Mouse (Mus musculus) liver, embryonic 16.5 days (tissue): ENCODE results near the gene Gm33815. TPM values are rescaled to one million over a fixed set of nuclear protein-coding genes. Genes with fewer than 3 reads are reported as not detected.
"Not testable (repeated sequence)": the region's sequence is repeated elsewhere in the genome, so short reads cannot be mapped to it uniquely, and the experiment has no call there.

Experiments
- ATAC-seq: fragments of 200-750 bp; cut with Nextera tagmentation; 2 replicates; pipeline ENCODE4 v1.8.0; 2017; ENCODE audit warnings: low read depth, mild to moderate bottlenecking, moderate number of reproducible peaks, moderate library complexity
- H3K27ac ChIP-seq: fragments of 300-500 bp; sonication (generic); 2 replicates; pipeline ENCODE4 v1.5.1; 2014; ENCODE audit warnings: mild to moderate bottlenecking, low read length
- H3K27me3 ChIP-seq: fragments of 300-500 bp; sonication (generic); 2 replicates; pipeline ENCODE4 v1.6.1; 2014; ENCODE audit warnings: low read depth, low read length, mixed read lengths; ENCODE audit not compliant: control insufficient read depth, insufficient read depth
- H3K36me3 ChIP-seq: fragments of 300-500 bp; sonication (generic); 2 replicates; pipeline ENCODE4 v1.6.1; 2014; ENCODE audit warnings: mild to moderate bottlenecking; ENCODE audit not compliant: control insufficient read depth, insufficient read depth
- H3K4me1 ChIP-seq: fragments of 300-500 bp; sonication (generic); 2 replicates; pipeline ENCODE4 v1.6.1; 2014; ENCODE audit warnings: low read depth, low read length, mixed read lengths; ENCODE audit not compliant: control insufficient read depth
- H3K4me2 ChIP-seq: fragments of 300-500 bp; sonication (generic); 2 replicates; pipeline ENCODE4 v1.6.1; 2014; ENCODE audit warnings: low read depth, low read length, mixed read lengths
- H3K4me3 ChIP-seq: fragments of 300-500 bp; sonication (generic); 2 replicates; pipeline ENCODE4 v1.5.1; 2014; ENCODE audit warnings: low read depth, mild to moderate bottlenecking, low read length
- H3K9ac ChIP-seq: fragments of 300-500 bp; sonication (generic); 2 replicates; pipeline ENCODE4 v1.6.1; 2014; ENCODE audit warnings: low read depth, low read length
- H3K9me3 ChIP-seq: fragments of 300-500 bp; sonication (generic); replicated peaks from 2 replicates; pipeline ENCODE4 v1.6.1; 2016; ENCODE audit warnings: low read length; ENCODE audit not compliant: control insufficient read depth
- WGBS: fragments of 180-500 bp; shearing (Covaris S2); extraction: QIAGEN DNeasy Blood & Tissue Kit; methylation state at CpG from one replicate; pipeline ENCODE4 v1.1.7; 2014; ENCODE audit not compliant: insufficient replicate concordance; 5-methylcytosine and 5-hydroxymethylcytosine counted together
- polyA plus RNA-seq: library from polyadenylated mRNA; unstranded; fragments of >200 nt; fragmentation: Nextera tagmentation; extraction: Ambion mirVana; gene quantifications from 2 replicates; pipeline ENCODE4 v1.2.1, GENCODE M21; 2015

The Gm33815 gene
- not detected in 2 replicates for polyA plus RNA-seq

- H3K36me3 ChIP-seq, H3K9ac ChIP-seq, H3K4me1 ChIP-seq, ATAC-seq, H3K9me3 ChIP-seq, H3K27me3 ChIP-seq, H3K27ac ChIP-seq, H3K4me2 ChIP-seq, H3K4me3 ChIP-seq: not testable (repeated sequence)
- WGBS, result no CpG with 5 or more reads among the region's 1 CpGs
These were observed at the start of gene Gm33815 for GRCm38 (mm10) chrY:69320832-69321231. TSS of gene Gm33815 (plus strand) at chrY:69321132.
